In genomic region chr19:3951461-3951860, GRCm38 (mm10) we compare ENCODE assay signal across 32 mouse cellular contexts. TPM values are rescaled to one million over a fixed set of nuclear protein-coding genes. Genes with fewer than 3 reads are reported as not detected.
DNase-seq lines count a peak whose midpoint lies in the region; ATAC-seq lines count a peak whose summit lies in the region.
"Had no signal": no experiment of that assay in that cellular context is flagged by ENCODE, and none has a peak within 500 bp of the region (broad histone marks: within the 10 kb centered on the region; RNA-seq: fewer than 3 reads in every experiment).

No protein-coding gene starts in this region.

- no peak overlapping the region for H3K4me2 ChIP-seq in midbrain, embryonic 11.5 days
- no peak overlapping the region for H3K4me2 ChIP-seq in kidney, embryonic 16.5 days (replicated peaks; ENCODE audit: low read depth, low read length)
- H3K4me2 ChIP-seq: embryonic facial prominence, embryonic 13.5 days; forebrain, embryonic 12.5 days; forebrain, embryonic 15.5 days; heart, embryonic 12.5 days; heart, embryonic 15.5 days; hindbrain, embryonic 14.5 days had no signal

- no peak overlapping the region for H3K4me3 ChIP-seq in midbrain, embryonic 11.5 days (ENCODE audit: low read depth, low read length)
- no peak overlapping the region for H3K4me3 ChIP-seq in midbrain, embryonic 10.5 days
- H3K4me3 ChIP-seq in kidney, embryonic 16.5 days (ENCODE audit: low read length), result no peak overlapping the region
- H3K4me3 ChIP-seq: embryonic facial prominence, embryonic 10.5 days; embryonic facial prominence, embryonic 13.5 days; erythroblast, embryonic 14.5 days; forebrain, embryonic 12.5 days; forebrain, embryonic 15.5 days; heart, embryonic 12.5 days; heart, embryonic 15.5 days had no signal

- H3K9me3 ChIP-seq in midbrain, embryonic 11.5 days (ENCODE audit: control insufficient read depth, low read length), result no peaks in the 10 kb centered on the region
- no peaks in the 10 kb centered on the region for H3K9me3 ChIP-seq in midbrain, embryonic 10.5 days (replicated peaks)
- no peaks in the 10 kb centered on the region for H3K9me3 ChIP-seq in kidney, embryonic 16.5 days (ENCODE audit: low read length)
- H3K9me3 ChIP-seq: embryonic facial prominence, embryonic 10.5 days; embryonic facial prominence, embryonic 13.5 days; forebrain, embryonic 12.5 days; forebrain, embryonic 15.5 days; heart, embryonic 12.5 days; heart, embryonic 15.5 days had no signal

- peak; percentile 19 for DNase-seq in midbrain, embryonic 11.5 days (ENCODE audit: low spot score, missing footprints)
- DNase-seq in midbrain, embryonic 10.5 days (ENCODE audit: low spot score), result no peak
- no peak for DNase-seq in layer of hippocampus, postnatal 14 days (ENCODE audit: low spot score in 2 of 2)
- DNase-seq: adrenal gland, postnatal 10 days; adrenal gland, postnatal 36 days; cerebellum, adult 18-20 months; cerebellum, adult 9-10 months; cerebellum, postnatal 14 days; embryo, embryonic 11 days; gastrocnemius, postnatal 10 days; heart, adult 18-20 months; heart, postnatal 10 days; heart, postnatal 36 days had no signal

- H3K36me3 ChIP-seq in midbrain, embryonic 11.5 days (ENCODE audit: control insufficient read depth, insufficient read depth, low read length), result no peaks in the 10 kb centered on the region
- H3K36me3 ChIP-seq in midbrain, embryonic 10.5 days, result no peaks in the 10 kb centered on the region
- no peaks in the 10 kb centered on the region for H3K36me3 ChIP-seq in kidney, embryonic 16.5 days (ENCODE audit: insufficient read depth, low read length)
- H3K36me3 ChIP-seq: embryonic facial prominence, embryonic 10.5 days; embryonic facial prominence, embryonic 13.5 days; forebrain, embryonic 12.5 days; forebrain, embryonic 15.5 days; heart, embryonic 12.5 days; heart, embryonic 15.5 days had no signal

- no peak overlapping the region for H3K9ac ChIP-seq in midbrain, embryonic 11.5 days (ENCODE audit: low read length)
- H3K9ac ChIP-seq in kidney, embryonic 16.5 days (replicated peaks; ENCODE audit: low read length), result no peak overlapping the region
- H3K9ac ChIP-seq: embryonic facial prominence, embryonic 13.5 days; forebrain, embryonic 12.5 days; forebrain, embryonic 15.5 days; heart, embryonic 12.5 days; heart, embryonic 15.5 days; hindbrain, embryonic 14.5 days had no signal

- no peak overlapping the region for H3K27ac ChIP-seq in midbrain, embryonic 11.5 days (ENCODE audit: low read depth, low read length)
- H3K27ac ChIP-seq in midbrain, embryonic 10.5 days (replicated peaks), result no peak overlapping the region
- H3K27ac ChIP-seq in kidney, embryonic 16.5 days (ENCODE audit: low read length), result no peak overlapping the region
- H3K27ac ChIP-seq: embryonic facial prominence, embryonic 10.5 days; embryonic facial prominence, embryonic 13.5 days; forebrain, embryonic 12.5 days; forebrain, embryonic 15.5 days; heart, embryonic 15.5 days; hindbrain, embryonic 14.5 days; hindbrain, postnatal 0 days had no signal

- H3K4me1 ChIP-seq in midbrain, embryonic 11.5 days (ENCODE audit: control insufficient read depth, insufficient read depth, low read length), result no peaks in the 10 kb centered on the region
- 0 out of 2 replicates have a peak, but pooled peaks cover 3% of the 10 kb centered on the region for H3K4me1 ChIP-seq in midbrain, embryonic 10.5 days
- H3K4me1 ChIP-seq in kidney, embryonic 16.5 days (ENCODE audit: insufficient read depth, low read length), result peaks cover 8% of the 10 kb centered on the region; the same call in 1 of the 2 replicates
- H3K4me1 ChIP-seq: embryonic facial prominence, embryonic 13.5 days; forebrain, embryonic 12.5 days; forebrain, embryonic 15.5 days had no signal

- ATAC-seq in midbrain, embryonic 11.5 days (ENCODE audit: low FRiP score), result no peak
- ATAC-seq in granulocyte monocyte progenitor cell, adult 5-6 weeks (replicated peaks; ENCODE audit: poor library complexity, severe bottlenecking), result peak; percentile 73
- ATAC-seq in megakaryocyte progenitor cell, adult 5-6 weeks (replicated peaks; ENCODE audit: poor library complexity), result peak; percentile 50
- ATAC-seq in CD4-positive, CD25-positive, alpha-beta regulatory T cell, adult 4 months, result no peak
- ATAC-seq in kidney, embryonic 16.5 days (ENCODE audit: low FRiP score, low TSS enrichment), result no peak
- ATAC-seq: forebrain, embryonic 15.5 days; hindbrain, postnatal 0 days; inflammation-experienced regulatory T-cells, adult 6 months; Patski had no signal

- H3K27me3 ChIP-seq in midbrain, embryonic 11.5 days (ENCODE audit: control insufficient read depth, insufficient read depth, low read length), result no peaks in the 10 kb centered on the region
- no peaks in the 10 kb centered on the region for H3K27me3 ChIP-seq in midbrain, embryonic 10.5 days (ENCODE audit: low read depth, poor library complexity, severe bottlenecking)
- no peaks in the 10 kb centered on the region for H3K27me3 ChIP-seq in kidney, embryonic 16.5 days (ENCODE audit: insufficient read depth, low read length)
- H3K27me3 ChIP-seq: embryonic facial prominence, embryonic 13.5 days; forebrain, embryonic 15.5 days had no signal

RNA-seq across cellular contexts. Expression of gene Aldh3b3, which starts 7.0 kb away (rescaled TPM):
- polyA plus RNA-seq in midbrain, embryonic 11.5 days (2014; fragmentation: Nextera tagmentation; extraction: Ambion mirVana), result not detected in 2 replicates
- polyA plus RNA-seq in midbrain, embryonic 10.5 days (2016; fragmentation: Nextera tagmentation; extraction: Ambion mirVana), result not detected in 2 replicates
- not detected in 2 replicates for total RNA-seq in granulocyte monocyte progenitor cell, adult 5-6 weeks (2014; fragmentation: Nextera tagmentation)
- total RNA-seq in granulocyte monocyte progenitor cell, adult 5-6 weeks (2017), result not detected in 2 replicates
- total RNA-seq in megakaryocyte progenitor cell, adult 5-6 weeks (2015), result 0.32 and 0.71 TPM in 2 replicates
- 0.04 and 0.27 TPM in 2 replicates for total RNA-seq in megakaryocyte progenitor cell, adult 5-6 weeks (2017)
- polyA plus RNA-seq in CD4-positive, CD25-positive, alpha-beta regulatory T cell, adult 4 months (2017; shearing (Covaris generic)), result not detected
- not detected in 2 replicates for polyA plus RNA-seq in kidney, embryonic 16.5 days (2015; fragmentation: Nextera tagmentation; extraction: Ambion mirVana)
- total RNA-seq in layer of hippocampus, postnatal 14 days (2021), result not detected
- total RNA-seq: ES-E14; gastrocnemius, postnatal 10 days; hindbrain, postnatal 0 days had no signal
- polyA plus RNA-seq: C2C12; cortical plate, adult 2 months; embryonic facial prominence, embryonic 10.5 days; erythroblast, embryonic 14.5 days; forebrain, embryonic 12.5 days; forebrain, embryonic 15.5 days; heart, embryonic 12.5 days; heart, embryonic 15.5 days; hindbrain, embryonic 11.5 days; hindbrain, embryonic 14.5 days; hindbrain, postnatal 0 days; inflammation-experienced regulatory T-cells, adult 6 months had no signal

RNA-seq across cellular contexts. Expression of gene Unc93b1, which starts 16.5 kb away (rescaled TPM):
- 5.9 and 7.1 TPM in 2 replicates for polyA plus RNA-seq in midbrain, embryonic 11.5 days (2014; fragmentation: Nextera tagmentation; extraction: Ambion mirVana)
- polyA plus RNA-seq in midbrain, embryonic 10.5 days (2016; fragmentation: Nextera tagmentation; extraction: Ambion mirVana), result 5.1 and 8.0 TPM in 2 replicates
- 162 and 191 TPM in 2 replicates for total RNA-seq in granulocyte monocyte progenitor cell, adult 5-6 weeks (2014; fragmentation: Nextera tagmentation)
- total RNA-seq in granulocyte monocyte progenitor cell, adult 5-6 weeks (2017), result 205 and 220 TPM in 2 replicates
- total RNA-seq in megakaryocyte progenitor cell, adult 5-6 weeks (2015), result 95.9 and 111 TPM in 2 replicates
- total RNA-seq in megakaryocyte progenitor cell, adult 5-6 weeks (2017), result 175 and 202 TPM in 2 replicates
- polyA plus RNA-seq in CD4-positive, CD25-positive, alpha-beta regulatory T cell, adult 4 months (2017; shearing (Covaris generic)), result 10 to 100 TPM; 20.8 to 54.2 TPM
- 19.4 and 23.1 TPM in 2 replicates for polyA plus RNA-seq in kidney, embryonic 16.5 days (2015; fragmentation: Nextera tagmentation; extraction: Ambion mirVana)
- total RNA-seq in layer of hippocampus, postnatal 14 days (2021), result 10 to 100 TPM; 17.1 to 18.1 TPM
- polyA plus RNA-seq: Patski had no signal

RNA-seq across cellular contexts. Expression of gene Aldh3b2, which starts 20.7 kb away (rescaled TPM):
- polyA plus RNA-seq in midbrain, embryonic 11.5 days (2014; fragmentation: Nextera tagmentation; extraction: Ambion mirVana), result 0.44 and 0.50 TPM in 2 replicates
- polyA plus RNA-seq in midbrain, embryonic 10.5 days (2016; fragmentation: Nextera tagmentation; extraction: Ambion mirVana), result 0.21 and 0.35 TPM in 2 replicates
- not detected in 2 replicates for total RNA-seq in granulocyte monocyte progenitor cell, adult 5-6 weeks (2014; fragmentation: Nextera tagmentation)
- total RNA-seq in granulocyte monocyte progenitor cell, adult 5-6 weeks (2017), result 0.09 TPM in 1 of 2 replicates, not detected in the other
- not detected in 2 replicates for total RNA-seq in megakaryocyte progenitor cell, adult 5-6 weeks (2015)
- 0.25 TPM in 1 of 2 replicates, not detected in the other for total RNA-seq in megakaryocyte progenitor cell, adult 5-6 weeks (2017)
- not detected for polyA plus RNA-seq in CD4-positive, CD25-positive, alpha-beta regulatory T cell, adult 4 months (2017; shearing (Covaris generic))
- polyA plus RNA-seq in kidney, embryonic 16.5 days (2015; fragmentation: Nextera tagmentation; extraction: Ambion mirVana), result 3.7 and 5.1 TPM in 2 replicates
- 1 to 10 TPM in 1 of 2 experiments, under 1 TPM in 1; 0.98 to 1.9 TPM for total RNA-seq in layer of hippocampus, postnatal 14 days (2021)
- polyA plus RNA-seq: C2C12; inflammation-experienced regulatory T-cells, adult 6 months had no signal

RNA-seq across cellular contexts. Expression of gene Aldh3b1, which starts 21.9 kb away (rescaled TPM):
- 0.67 and 0.99 TPM in 2 replicates for polyA plus RNA-seq in midbrain, embryonic 11.5 days (2014; fragmentation: Nextera tagmentation; extraction: Ambion mirVana)
- 0.73 TPM in 2 replicates for polyA plus RNA-seq in midbrain, embryonic 10.5 days (2016; fragmentation: Nextera tagmentation; extraction: Ambion mirVana)
- total RNA-seq in granulocyte monocyte progenitor cell, adult 5-6 weeks (2014; fragmentation: Nextera tagmentation), result 5.9 and 8.4 TPM in 2 replicates
- 8.4 and 14.1 TPM in 2 replicates for total RNA-seq in granulocyte monocyte progenitor cell, adult 5-6 weeks (2017)
- 5.0 and 6.9 TPM in 2 replicates for total RNA-seq in megakaryocyte progenitor cell, adult 5-6 weeks (2015)
- 10.5 and 12.6 TPM in 2 replicates for total RNA-seq in megakaryocyte progenitor cell, adult 5-6 weeks (2017)
- under 1 TPM in 1 of 2 experiments, not detected in 1; 0.85 TPM for polyA plus RNA-seq in CD4-positive, CD25-positive, alpha-beta regulatory T cell, adult 4 months (2017; shearing (Covaris generic))
- polyA plus RNA-seq in kidney, embryonic 16.5 days (2015; fragmentation: Nextera tagmentation; extraction: Ambion mirVana), result 3.9 and 5.1 TPM in 2 replicates
- total RNA-seq in layer of hippocampus, postnatal 14 days (2021), result 1 to 10 TPM; 2.8 TPM
- polyA plus RNA-seq: erythroblast, embryonic 14.5 days had no signal

RNA-seq across cellular contexts. Expression of gene Acy3, which starts 34.9 kb away (rescaled TPM):
- 1.0 and 1.6 TPM in 2 replicates for polyA plus RNA-seq in midbrain, embryonic 11.5 days (2014; fragmentation: Nextera tagmentation; extraction: Ambion mirVana)
- 1.1 and 2.0 TPM in 2 replicates for polyA plus RNA-seq in midbrain, embryonic 10.5 days (2016; fragmentation: Nextera tagmentation; extraction: Ambion mirVana)
- 4.1 and 6.4 TPM in 2 replicates for total RNA-seq in granulocyte monocyte progenitor cell, adult 5-6 weeks (2014; fragmentation: Nextera tagmentation)
- 0.73 and 4.0 TPM in 2 replicates for total RNA-seq in granulocyte monocyte progenitor cell, adult 5-6 weeks (2017)
- total RNA-seq in megakaryocyte progenitor cell, adult 5-6 weeks (2015), result 3.4 and 3.9 TPM in 2 replicates
- total RNA-seq in megakaryocyte progenitor cell, adult 5-6 weeks (2017), result 1.2 and 1.6 TPM in 2 replicates
- polyA plus RNA-seq in CD4-positive, CD25-positive, alpha-beta regulatory T cell, adult 4 months (2017; shearing (Covaris generic)), result 1 to 10 TPM in 1 of 2 experiments, not detected in 1; 1.5 TPM
- polyA plus RNA-seq in kidney, embryonic 16.5 days (2015; fragmentation: Nextera tagmentation; extraction: Ambion mirVana), result 44.8 and 47.5 TPM in 2 replicates
- 1 to 10 TPM; 2.0 to 2.3 TPM for total RNA-seq in layer of hippocampus, postnatal 14 days (2021)
- polyA plus RNA-seq: erythroblast, embryonic 14.5 days had no signal

Comparison
In these comparisons a context has a peak if more than half of its experiments do, and no peak if none do; other contexts are left out.
1. ATAC-seq: peak in granulocyte monocyte progenitor cell, adult 5-6 weeks (single experiment) and megakaryocyte progenitor cell, adult 5-6 weeks (single experiment); none in midbrain, embryonic 11.5 days (single experiment), CD4-positive, CD25-positive, alpha-beta regulatory T cell, adult 4 months (single experiment) and kidney, embryonic 16.5 days (single experiment).